Mouse (Mus musculus) cortical plate, adult 2 months (tissue): ENCODE results near the gene Parp3.

Experiments
- CTCF ChIP-seq: fragments of 200-500 bp; IDR thresholded peaks from 2 replicates; pipeline ENCODE4 v1.5.1; 2011; ENCODE audit warnings: mild to moderate bottlenecking, control low read depth, low read length; ENCODE audit not compliant: insufficient read depth; ENCODE audit errors: extremely low read depth
- POLR2A ChIP-seq: fragments of 200-500 bp; IDR thresholded peaks from 2 replicates; pipeline ENCODE4 v1.6.1; 2011; ENCODE audit warnings: mild to moderate bottlenecking, low read length, control low read depth; ENCODE audit not compliant: insufficient read depth; ENCODE audit errors: extremely low read depth

- no peak for TF ChIP-seq POLR2A
- no peak for TF ChIP-seq CTCF
Observed at GRCm38 (mm10) chr9:106447951-106448350, 28.8 kb downstream of the Parp3 start.
